Mouse (Mus musculus) kidney, adult 9 months (tissue): ENCODE results near the gene Golm1.
"Not testable (repeated sequence)": the region's sequence is repeated elsewhere in the genome, so short reads cannot be mapped to it uniquely, and the experiment has no call there.

ENCODE experiments used
- DNase-seq: peaks from one replicate; pipeline ENCODE4 v3.0.0; 2022

Golm1 gene

GRCm38 (mm10) chr13:59642818-59643217, 32.8 kb downstream of the Golm1 start:
- no peak for DNase-seq

- DNase-seq: no peak
Observed at GRCm38 (mm10) chr13:59640178-59640440, 35.5 kb downstream of the Golm1 start.

DNA sequence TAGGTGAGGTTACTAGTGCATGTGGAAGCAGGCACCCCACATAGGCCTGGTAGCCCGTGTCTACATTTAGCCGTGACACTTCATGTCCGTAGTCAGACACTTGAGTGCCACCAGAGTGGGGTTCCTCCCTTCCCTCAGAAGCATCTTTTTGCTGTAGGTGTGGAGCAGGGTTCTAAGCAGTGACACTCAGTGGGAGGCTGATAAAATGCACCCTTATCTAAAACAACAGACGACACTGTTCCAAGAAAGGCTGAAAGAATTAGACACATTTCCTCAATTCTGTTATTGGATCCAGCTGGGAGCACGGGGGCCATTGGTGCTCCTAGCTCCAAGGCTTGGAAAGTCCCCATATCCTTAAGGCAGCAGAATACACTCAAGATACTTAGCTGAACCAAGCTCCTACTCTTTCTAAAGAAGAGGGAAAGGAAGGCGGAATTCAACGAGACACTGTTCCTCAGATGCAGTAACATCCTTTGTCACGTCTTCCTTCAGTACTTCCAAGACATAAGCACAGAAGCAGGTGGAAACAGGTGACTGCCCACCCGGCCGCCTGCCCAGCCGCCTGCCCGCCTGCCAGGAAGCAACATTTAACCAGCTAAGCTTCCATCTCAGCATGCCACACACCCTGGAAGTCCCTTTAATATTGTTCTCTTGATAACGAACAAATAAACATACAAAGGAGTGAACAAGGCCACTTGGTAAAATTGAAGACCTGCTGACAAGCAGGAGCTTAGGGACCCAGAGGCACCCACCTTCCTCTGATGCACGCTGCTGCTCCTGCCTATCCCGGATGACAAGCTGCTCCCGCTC, 36.0 kb downstream of the Golm1 start:
- no peak for DNase-seq

- no peak for DNase-seq
Observed at GRCm38 (mm10) chr13:59637800-59638199, 37.8 kb downstream of the Golm1 start.

GRCm38 (mm10) chr13:59634637-59635036, 41.0 kb downstream of the Golm1 start:
- no peak for DNase-seq

DNA sequence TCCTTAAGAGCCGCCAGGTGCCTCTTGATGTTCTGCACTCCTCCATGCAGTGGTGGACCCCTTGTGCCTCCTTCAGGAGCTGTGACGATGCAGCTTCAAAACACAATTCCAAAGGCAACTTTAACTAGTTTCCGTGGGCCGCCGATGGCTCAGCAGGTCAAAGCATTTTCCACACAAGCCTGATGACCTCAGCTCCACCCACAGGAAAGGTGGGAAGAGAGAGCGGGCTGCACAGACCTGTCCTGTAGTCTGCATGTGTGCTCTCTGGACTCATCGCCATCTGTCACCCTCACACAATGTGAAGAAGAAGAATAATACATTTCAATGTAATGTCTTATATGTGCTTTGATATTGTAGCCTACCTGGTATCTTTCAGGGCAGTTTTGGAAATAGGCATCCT, 48.9 kb downstream of the Golm1 start:
- DNase-seq: no peak

DNA sequence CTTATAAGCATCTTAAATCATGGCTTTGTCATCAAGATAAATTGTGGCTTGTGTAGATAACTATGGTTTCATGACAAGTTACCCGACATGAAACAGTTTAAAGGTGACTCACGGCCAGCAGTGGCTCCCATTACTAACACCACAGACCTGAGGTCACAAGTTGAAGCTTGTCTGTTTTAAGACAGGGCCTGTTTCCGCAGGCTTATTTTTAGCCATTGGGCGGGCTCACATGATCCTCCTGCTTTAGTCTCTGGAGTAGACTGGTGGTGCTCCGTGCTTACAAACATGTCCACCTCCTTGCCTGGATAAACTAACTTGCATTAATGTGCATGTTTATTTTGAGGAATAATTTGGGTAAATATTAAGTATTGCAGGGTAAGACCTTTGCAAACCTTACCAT, 50.7 kb downstream of the Golm1 start:
- DNase-seq: peak; percentile 42

DNA sequence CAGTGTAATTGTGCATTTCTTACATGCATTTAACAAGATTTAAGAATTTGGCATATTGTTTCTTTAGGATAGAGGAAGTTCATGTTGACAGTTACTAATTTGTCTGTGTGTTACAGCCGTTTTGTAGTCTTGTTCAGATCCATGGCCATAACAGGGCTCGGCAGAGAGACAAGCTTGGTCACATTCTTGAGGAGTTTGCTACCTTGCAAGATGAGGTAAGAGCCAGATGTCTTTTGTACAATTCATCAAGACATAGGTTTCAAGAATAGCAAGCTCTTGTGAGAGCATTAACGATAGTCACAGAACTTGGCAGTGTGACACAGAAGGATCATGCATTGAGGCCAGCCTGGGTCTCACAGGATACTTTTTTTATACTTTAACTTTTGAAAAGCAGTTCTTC, 51.2 kb downstream of the Golm1 start:
- no peak for DNase-seq

DNA sequence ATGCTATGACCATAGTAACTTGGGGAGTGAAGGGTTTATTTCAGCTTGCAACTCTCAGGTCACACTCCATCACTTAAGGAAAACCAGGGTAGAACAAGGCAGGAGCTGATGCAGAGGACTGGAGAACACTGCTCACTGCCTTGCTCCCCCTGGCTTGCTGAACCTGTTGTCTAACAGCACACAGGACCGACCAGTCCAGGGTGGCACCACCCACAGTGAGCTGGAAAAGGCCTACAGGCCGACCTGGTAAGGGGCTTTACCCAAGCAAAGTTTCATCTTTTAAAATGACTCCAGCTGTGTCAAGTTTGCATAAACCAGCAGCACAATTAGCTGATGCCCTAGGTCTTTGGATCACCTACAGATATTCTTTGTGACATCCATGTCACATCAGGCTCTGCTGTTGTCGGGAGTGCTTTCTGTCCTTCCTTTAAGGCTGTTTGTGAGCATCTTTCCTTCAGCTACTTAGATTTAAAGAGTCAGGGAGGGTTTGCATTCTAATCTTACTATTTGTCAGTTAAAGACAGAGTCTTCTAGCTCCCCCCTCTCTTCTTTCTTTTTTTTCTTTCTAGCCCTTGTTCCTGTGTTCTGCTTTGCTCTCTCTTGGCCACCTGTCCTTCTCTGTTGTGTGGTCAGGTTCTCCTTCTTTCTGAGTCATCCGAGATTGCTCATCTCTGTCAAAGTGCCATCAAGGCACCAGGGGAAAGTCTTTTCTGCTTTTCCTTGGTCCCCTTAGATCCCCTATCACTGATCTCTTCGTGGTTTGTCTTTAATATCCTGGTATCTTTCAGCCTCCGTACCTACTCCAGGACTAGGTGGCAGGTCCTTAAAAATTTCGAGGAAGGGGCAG, 53.7 kb downstream of the Golm1 start:
- no peak for DNase-seq

- DNase-seq: no peak
Observed at GRCm38 (mm10) chr13:59618463-59618862, 57.1 kb downstream of the Golm1 start.

GRCm38 (mm10) chr13:59615554-59615953, 60.1 kb downstream of the Golm1 start:
- no peak for DNase-seq

DNA sequence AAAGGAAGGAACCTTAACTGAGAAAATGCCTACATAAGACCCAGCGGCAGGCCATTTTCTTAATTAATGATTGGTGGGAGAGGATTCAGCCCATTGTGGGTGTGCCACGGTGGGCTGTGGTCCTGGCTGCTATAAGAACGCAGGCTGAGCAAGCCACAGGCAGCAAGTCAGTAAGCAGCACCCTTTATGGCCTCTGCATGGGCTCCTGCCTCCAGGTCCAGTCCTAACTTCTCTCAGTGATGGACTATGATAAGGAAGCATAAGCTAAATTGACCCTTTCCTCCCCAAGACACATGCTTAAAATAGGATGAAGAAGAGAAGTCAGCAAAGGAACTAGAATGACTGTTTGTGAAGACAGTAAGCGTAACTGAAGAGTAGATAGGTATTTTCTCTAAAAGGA, 60.5 kb downstream of the Golm1 start:
- DNase-seq: no peak

- no peak for DNase-seq
Observed at GRCm38 (mm10) chr13:59613868-59614267, 61.7 kb downstream of the Golm1 start.

DNA sequence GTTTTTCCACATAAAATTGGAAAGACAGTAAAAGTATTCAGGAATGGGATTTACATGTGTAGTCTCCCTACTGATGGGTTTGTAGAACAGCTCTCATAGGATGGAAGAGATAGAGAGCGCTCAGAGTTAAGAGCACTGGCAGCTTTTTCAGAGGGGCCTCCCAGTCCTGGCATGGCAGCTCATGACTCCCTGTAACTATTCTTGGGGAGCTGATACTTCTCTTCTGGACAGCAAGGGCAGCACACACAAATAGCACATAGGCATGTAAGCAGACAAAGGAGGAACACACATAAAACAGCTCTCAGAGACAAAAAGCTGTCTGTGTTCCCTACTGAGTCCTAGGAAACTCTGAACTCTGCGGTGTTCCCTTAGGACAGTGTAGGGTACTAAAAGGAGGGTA, 65.2 kb downstream of the Golm1 start:
- no peak for DNase-seq

GRCm38 (mm10) chr13:59609885-59610284, 65.7 kb downstream of the Golm1 start:
- no peak for DNase-seq

- no peak for DNase-seq
Observed at GRCm38 (mm10) chr13:59605221-59605922, 70.2 kb downstream of the Golm1 start.

- DNase-seq: no peak
Observed at GRCm38 (mm10) chr13:59604511-59604910, 71.1 kb downstream of the Golm1 start.

DNA sequence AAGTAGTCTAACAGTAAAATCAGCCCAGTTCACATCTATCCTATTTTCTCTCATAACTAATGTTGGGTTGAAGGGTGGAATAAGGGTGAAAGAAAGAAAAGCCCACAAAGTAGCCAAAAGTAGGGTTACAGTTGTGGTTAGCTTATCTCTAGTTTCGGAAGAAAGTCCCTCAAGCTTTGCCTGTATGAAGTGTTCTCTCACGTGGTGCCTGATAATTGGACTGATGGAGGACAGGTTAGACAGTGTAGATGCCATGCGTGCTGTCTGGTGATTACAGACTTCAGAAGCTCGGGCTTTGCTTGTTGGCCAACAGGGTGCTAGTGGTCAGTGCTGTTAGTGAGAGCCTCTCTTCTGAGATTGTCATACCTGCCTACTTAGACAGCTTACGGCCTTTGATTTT, 72.5 kb downstream of the Golm1 start:
- no peak for DNase-seq

- DNase-seq: no peak
Observed at GRCm38 (mm10) chr13:59592630-59593029, 83.0 kb downstream of the Golm1 start.

GRCm38 (mm10) chr13:59592058-59592457, 83.6 kb downstream of the Golm1 start:
- not testable (repeated sequence) for DNase-seq

GRCm38 (mm10) chr13:59590691-59591090, 84.9 kb downstream of the Golm1 start:
- DNase-seq: no peak

DNA sequence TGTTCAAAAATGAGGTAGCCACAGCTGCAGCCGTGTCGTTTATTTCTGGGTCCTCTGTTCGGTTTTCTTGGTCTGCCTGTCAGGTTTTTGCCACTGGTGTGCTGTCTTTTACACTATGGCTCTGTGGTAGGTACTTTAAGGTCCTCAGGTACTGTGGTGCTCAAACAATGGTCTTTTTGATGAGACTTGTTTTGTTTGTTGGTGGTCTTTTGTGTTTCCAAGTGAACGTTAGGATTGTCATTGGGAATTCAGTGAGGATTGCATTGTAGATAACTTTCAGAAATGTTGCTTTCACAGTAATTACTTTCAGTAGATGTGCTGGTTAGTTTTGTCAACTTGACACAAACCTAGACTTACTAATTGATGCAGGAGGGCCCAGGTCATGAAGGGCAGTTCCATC, 85.9 kb downstream of the Golm1 start:
- no peak for DNase-seq

DNA sequence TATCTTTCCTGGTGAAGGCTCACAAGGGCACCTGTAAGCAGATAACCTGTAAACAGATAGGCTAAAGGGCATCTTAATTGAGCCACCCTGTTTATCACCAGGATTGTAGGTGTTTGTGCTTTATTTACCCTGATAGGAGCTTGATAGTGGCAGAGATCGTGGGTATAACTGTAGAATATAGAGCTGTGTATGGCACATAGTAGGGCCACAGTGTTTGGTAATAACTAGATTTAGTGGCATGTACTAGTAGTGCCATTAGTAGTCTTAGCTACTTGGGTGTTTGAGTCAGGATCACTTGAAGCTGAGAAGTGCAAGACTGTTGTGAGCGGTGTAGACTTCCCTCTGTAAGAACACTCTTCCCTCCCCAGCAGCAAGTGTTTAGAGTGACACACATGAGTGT, 88.4 kb downstream of the Golm1 start:
- DNase-seq: no peak

DNA sequence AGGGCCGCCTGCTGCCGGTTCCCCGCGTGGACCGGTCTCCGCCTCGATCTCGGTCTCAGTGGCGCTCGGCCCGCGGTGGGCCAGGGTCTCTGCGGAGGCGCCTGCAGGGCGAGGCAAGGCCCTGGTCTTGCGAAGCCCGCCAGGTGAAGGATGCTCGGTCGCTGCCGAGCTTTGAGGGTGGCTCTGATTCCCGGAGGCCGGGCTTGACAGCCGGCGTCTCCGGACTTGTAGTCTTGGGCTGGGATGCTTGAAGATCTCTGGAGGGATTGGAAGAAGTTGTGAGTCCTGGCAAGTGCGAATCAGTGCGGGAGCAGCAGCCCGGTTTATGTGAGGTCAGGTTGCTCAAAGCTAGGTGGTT, 90.0 kb downstream of the Golm1 start:
- DNase-seq: peak; percentile 33
